Mouse (Mus musculus) layer of hippocampus, adult 2 months (tissue): ENCODE measurements around the gene Ccnd1. TPM values are rescaled to one million over a fixed set of nuclear protein-coding genes. Genes with fewer than 3 reads are reported as not detected.

Experiments
- DNase-seq, 2 experiments: peaks; one replicate each; pipeline ENCODE4 v3.0.0; 2022; ENCODE audit warnings: low spot score in 2 of 2
- H3K27ac ChIP-seq: fragments of 200-600 bp; 2 replicates; pipeline ENCODE4 v1.8.1; 2022
- H3K4me3 ChIP-seq: fragments of 200-600 bp; 2 replicates; pipeline ENCODE4 v1.8.1; 2022; ENCODE audit warnings: mild to moderate bottlenecking
- CTCF ChIP-seq: fragments of 200-600 bp; conservative IDR thresholded peaks from 2 replicates; pipeline ENCODE4 v1.8.1; 2022; ENCODE audit warnings: antibody characterized with exemption, mild to moderate bottlenecking, moderate library complexity
- long read RNA-seq, 2 experiments: library from polyadenylated mRNA; stranded (forward); transcript quantifications; one replicate each; pipeline ENCODE4 v2.0.0; 2021; ENCODE audit warnings: borderline mapping rate in 2 of 2
- total RNA-seq, 2 experiments: library from RNA; stranded (reverse); gene quantifications; 2 replicates each; pipeline ENCODE4 v1.2.3; 2021

Gene Ccnd1
- total RNA-seq, result 10 to 100 TPM; 43.7 to 48.3 TPM
- long read RNA-seq, experiment 1, transcript Ccnd1-201 (5 exons, 3,740 nt), result major isoform, 11 of 23 reads
- long read RNA-seq, experiment 1, partial matches to known transcripts, result 0 of 23 reads
- long read RNA-seq, experiment 1, other reads (novel, unspliced or antisense), result 12 of 23 reads
- long read RNA-seq, experiment 2, transcript Ccnd1-201 (5 exons, 3,740 nt), result major isoform, 11 of 22 reads
- long read RNA-seq, experiment 2, partial matches to known transcripts, result 0 of 22 reads
- long read RNA-seq, experiment 2, other reads (novel, unspliced or antisense), result 11 of 22 reads

- peak; percentile 59 to 61 for DNase-seq
- Histone ChIP-seq H3K27ac (peak within 1 kb of the TSS; percentile 88), H3K4me3 (peak within 1 kb of the TSS; percentile 65)
- peak; percentile 31 for TF ChIP-seq CTCF
Measured at GRCm38 (mm10) chr7:144939344-144940002, at the start of gene Ccnd1. Gene Ccnd1, minus strand, starts transcription at chr7:144939925.

- DNase-seq, result no peak
- no peak for TF ChIP-seq CTCF
- Histone ChIP-seq H3K27ac (no peak overlapping the region), H3K4me3 (no peak overlapping the region)
Measured at GRCm38 (mm10) chr7:144988856-144989255, 49.1 kb upstream of the Ccnd1 start.

- Histone ChIP-seq H3K27ac (no peak overlapping the region), H3K4me3 (no peak overlapping the region)
- DNase-seq, result no peak
- no peak for TF ChIP-seq CTCF
Measured at GRCm38 (mm10) chr7:144985100-144985499, 45.4 kb upstream of the Ccnd1 start.

- TF ChIP-seq CTCF, result no peak
- no peak overlapping the region for H3K4me3 ChIP-seq
- no peak overlapping the region for H3K27ac ChIP-seq
- no peak for DNase-seq
Measured at GRCm38 (mm10) chr7:144982358-144983110, 42.8 kb upstream of the Ccnd1 start.

DNA sequence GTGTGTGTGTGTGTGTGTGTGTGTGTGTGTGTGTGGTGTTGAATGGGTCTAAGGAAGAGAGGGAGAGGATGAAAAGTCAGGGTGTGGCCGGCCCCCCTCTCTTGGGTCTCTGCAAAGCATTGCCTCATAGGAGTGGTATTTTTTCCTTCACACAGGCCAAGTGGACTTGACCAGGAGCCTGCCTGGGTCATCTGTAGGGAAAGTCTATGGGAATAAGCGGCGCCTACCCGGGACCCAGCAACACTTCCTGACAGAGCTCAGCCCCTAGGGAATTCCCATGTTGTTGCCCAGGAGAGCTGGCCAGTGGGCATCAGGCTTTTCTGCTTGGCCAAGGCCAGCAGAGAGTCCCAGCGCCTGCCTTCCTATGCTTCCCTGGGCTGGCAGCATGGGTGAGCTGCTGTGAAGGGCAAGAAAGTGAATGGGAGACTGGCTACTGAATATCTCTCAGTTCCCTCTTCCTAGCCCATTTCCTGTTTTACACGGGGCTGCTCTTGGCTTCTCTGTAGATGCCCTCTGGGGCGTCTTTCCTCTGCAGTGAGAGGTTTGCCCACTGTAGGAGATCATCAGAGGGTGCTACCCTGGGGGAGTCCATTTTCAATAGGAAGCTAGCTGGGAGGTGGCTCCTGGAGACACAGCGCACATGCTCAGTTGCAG is 41.8 kb upstream of the Ccnd1 start:
- Histone ChIP-seq H3K27ac (no peak overlapping the region), H3K4me3 (no peak overlapping the region)
- TF ChIP-seq CTCF, result no peak
- DNase-seq, result no peak

- TF ChIP-seq CTCF, result no peak
- no peak for DNase-seq
- Histone ChIP-seq H3K27ac (no peak overlapping the region), H3K4me3 (no peak overlapping the region)
Measured at GRCm38 (mm10) chr7:144979814-144980213, 40.1 kb upstream of the Ccnd1 start.

DNA sequence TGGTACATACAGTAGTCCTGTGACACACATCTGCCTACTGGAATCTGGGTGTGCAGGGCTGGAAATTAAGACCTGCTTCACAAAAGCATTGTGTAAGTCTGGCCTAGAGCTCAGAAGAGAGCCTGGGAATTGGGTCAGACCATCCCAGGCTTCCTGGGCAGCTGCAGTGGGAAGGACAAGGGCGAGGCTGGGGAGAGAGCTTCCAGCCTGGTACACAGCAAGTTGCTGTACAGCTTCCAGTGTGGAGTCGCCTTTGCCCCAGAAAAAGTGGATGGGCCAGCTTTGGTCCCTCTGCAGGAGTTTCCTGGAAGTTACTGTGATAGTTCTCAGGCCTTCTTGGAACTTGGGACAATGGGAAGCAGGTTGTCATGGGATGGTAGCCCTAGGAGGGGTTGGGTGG is 37.4 kb upstream of the Ccnd1 start:
- TF ChIP-seq CTCF, result no peak
- Histone ChIP-seq H3K27ac (no peak overlapping the region), H3K4me3 (no peak overlapping the region)
- DNase-seq, result no peak

- Histone ChIP-seq H3K27ac (no peak overlapping the region), H3K4me3 (no peak overlapping the region)
- DNase-seq, result no peak
- TF ChIP-seq CTCF, result no peak
Measured at GRCm38 (mm10) chr7:144973461-144973860, 33.7 kb upstream of the Ccnd1 start.

DNA sequence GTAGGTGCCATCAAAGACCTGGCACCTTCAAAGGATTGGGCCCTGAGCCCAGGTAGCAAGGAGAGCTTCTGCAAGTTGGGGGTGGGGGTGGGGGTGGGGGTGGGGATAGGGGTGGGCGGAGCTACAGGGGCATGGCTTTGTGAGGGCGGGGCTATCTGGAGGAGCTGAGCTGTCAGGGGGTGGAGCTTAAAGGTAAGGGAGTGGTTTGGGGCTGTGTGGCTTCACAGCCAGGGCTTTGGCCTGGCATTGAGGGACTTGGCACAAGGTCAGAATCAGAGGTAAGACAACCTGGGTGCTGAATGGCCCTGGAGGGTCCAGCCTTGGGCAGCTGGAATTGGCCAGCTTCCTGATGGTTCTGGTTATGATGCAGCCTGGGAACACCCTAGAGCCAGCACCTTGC is 32.0 kb upstream of the Ccnd1 start:
- no peak for DNase-seq
- Histone ChIP-seq H3K4me3 (no peak overlapping the region), H3K27ac (no peak overlapping the region)
- TF ChIP-seq CTCF, result no peak

DNA sequence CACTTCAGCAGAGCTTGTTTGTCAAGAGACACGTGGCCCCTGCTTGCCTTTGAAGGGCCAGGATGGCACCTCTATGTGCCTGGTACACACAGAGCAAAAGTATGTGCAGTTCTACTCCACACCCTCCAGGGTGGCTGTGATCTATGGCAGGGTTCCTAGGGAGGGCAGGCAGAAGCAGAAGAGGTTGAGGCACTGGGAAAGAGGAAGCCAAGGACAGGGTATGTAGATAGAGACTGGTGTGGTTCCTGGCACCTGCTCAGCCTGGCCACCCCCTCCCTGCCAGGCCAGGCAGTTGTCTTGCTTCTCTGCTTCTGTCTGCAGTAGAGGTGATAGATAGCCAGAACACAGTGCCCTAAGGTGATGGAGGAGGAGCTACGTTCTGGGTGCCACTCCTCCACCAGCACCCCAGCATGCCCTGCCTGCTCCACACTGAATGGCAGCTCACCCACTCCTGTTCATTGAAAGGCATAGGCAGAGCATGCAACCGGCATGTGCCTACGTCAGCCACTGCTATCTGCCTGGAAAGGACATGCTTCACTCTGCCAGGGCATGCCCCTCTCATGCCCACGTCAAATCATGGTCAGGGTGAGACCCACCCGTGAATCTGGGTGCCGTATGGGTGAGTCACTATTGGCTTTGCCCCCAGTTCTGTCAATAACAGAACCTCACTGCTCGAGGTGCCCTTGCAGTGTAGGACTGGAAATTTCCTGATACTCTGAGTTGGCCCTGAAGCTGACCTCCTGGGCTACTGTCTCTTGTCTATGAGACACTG is 31.5 kb upstream of the Ccnd1 start:
- DNase-seq, result no peak
- 0 out of 2 replicates have a peak, but pooled peaks have one; percentile 10 for TF ChIP-seq CTCF
- H3K27ac ChIP-seq, result no peak overlapping the region
- no peak overlapping the region for H3K4me3 ChIP-seq

- no peak for TF ChIP-seq CTCF
Measured at GRCm38 (mm10) chr7:144965893-144966292, 26.2 kb upstream of the Ccnd1 start.

GRCm38 (mm10) chr7:144964316-144964715 is 24.6 kb upstream of the Ccnd1 start:
- Histone ChIP-seq H3K27ac (no peak overlapping the region), H3K4me3 (no peak overlapping the region)
- TF ChIP-seq CTCF, result no peak
- no peak for DNase-seq

More at GRCm38 (mm10) chr7:144965893-144966292, 26.2 kb upstream of the Ccnd1 start:
- no peak overlapping the region for H3K27ac ChIP-seq
- no peak for DNase-seq
- no peak overlapping the region for H3K4me3 ChIP-seq
